Mouse (Mus musculus) retina, postnatal 7 days (tissue): Measurements from ENCODE around the gene Smarcc1.
A peak's percentile ranks its signal among the peaks of the same experiment; 100 is the strongest.
"Not testable (repeated sequence)": the region's sequence is repeated elsewhere in the genome, so short reads cannot be mapped to it uniquely, and the experiment has no call there.

Experiments used
- DNase-seq: peaks from one replicate; pipeline ENCODE4 v3.0.0-alpha.2; 2012; ENCODE audit warnings: low read depth, low spot score

Smarcc1 gene

GRCm38 (mm10) chr9:110131525-110132197 is 14.2 kb downstream of the Smarcc1 start:
- peak; percentile 98 for DNase-seq

GRCm38 (mm10) chr9:110132201-110132605 is 14.7 kb downstream of the Smarcc1 start:
- DNase-seq, result peak; percentile 25

- DNase-seq, result no peak
These were observed 15.4 kb downstream of the Smarcc1 start for GRCm38 (mm10) chr9:110132921-110133320.

GRCm38 (mm10) chr9:110134176-110134575 is 16.7 kb downstream of the Smarcc1 start:
- no peak for DNase-seq

GRCm38 (mm10) chr9:110139119-110139518 is 21.6 kb downstream of the Smarcc1 start:
- DNase-seq, result no peak

GRCm38 (mm10) chr9:110142097-110142496 is 24.6 kb downstream of the Smarcc1 start:
- no peak for DNase-seq

GRCm38 (mm10) chr9:110148598-110148997 is 31.1 kb downstream of the Smarcc1 start:
- DNase-seq, result no peak

GRCm38 (mm10) chr9:110159036-110159435 is 41.5 kb downstream of the Smarcc1 start:
- DNase-seq, result no peak

- DNase-seq, result not testable (repeated sequence)
These were observed 43.0 kb downstream of the Smarcc1 start for GRCm38 (mm10) chr9:110160486-110160885.

- no peak for DNase-seq
These were observed 44.9 kb downstream of the Smarcc1 start for GRCm38 (mm10) chr9:110162441-110162840.

- no peak for DNase-seq
These were observed 45.6 kb downstream of the Smarcc1 start for GRCm38 (mm10) chr9:110163071-110163470.

- no peak for DNase-seq
These were observed 53.4 kb downstream of the Smarcc1 start for GRCm38 (mm10) chr9:110170858-110171257.

GRCm38 (mm10) chr9:110199870-110200269 is 82.4 kb downstream of the Smarcc1 start:
- DNase-seq, result no peak

GRCm38 (mm10) chr9:110205526-110206404 is 88.3 kb downstream of the Smarcc1 start:
- peak; percentile 34 for DNase-seq

GRCm38 (mm10) chr9:110206437-110206836 is 88.9 kb downstream of the Smarcc1 start:
- DNase-seq, result no peak

GRCm38 (mm10) chr9:110208265-110208664 is 90.8 kb downstream of the Smarcc1 start:
- DNase-seq, result no peak

- DNase-seq, result no peak
These were observed 91.5 kb downstream of the Smarcc1 start for GRCm38 (mm10) chr9:110208967-110209366.

GRCm38 (mm10) chr9:110224273-110224672 is 106.8 kb downstream of the Smarcc1 start:
- no peak for DNase-seq

- no peak for DNase-seq
These were observed 108.7 kb downstream of the Smarcc1 start for GRCm38 (mm10) chr9:110226191-110226590.

GRCm38 (mm10) chr9:110228671-110229070 is 111.2 kb downstream of the Smarcc1 start:
- DNase-seq, result no peak

- no peak for DNase-seq
These were observed 111.6 kb downstream of the Smarcc1 start for GRCm38 (mm10) chr9:110229112-110229511.

GRCm38 (mm10) chr9:110229566-110230248 is 112.2 kb downstream of the Smarcc1 start:
- no peak for DNase-seq
